Mouse (Mus musculus) induced T-regulatory cell, adult 2 months (primary cell): ENCODE results near the gene Grk5.

Source experiments
- DNase-seq: peaks from one replicate; pipeline ENCODE4 v3.0.0-alpha.2; 2012; ENCODE audit warnings: low read depth

The Grk5 gene

GRCm38 (mm10) chr19:60973508-60973907 lies 84.0 kb downstream of the Grk5 start:
- DNase-seq = no peak

GRCm38 (mm10) chr19:60979581-60979980 lies 90.0 kb downstream of the Grk5 start:
- DNase-seq = no peak

- DNase-seq = no peak
Observed at GRCm38 (mm10) chr19:60981391-60981790, 91.8 kb downstream of the Grk5 start.

- no peak for DNase-seq
Observed at GRCm38 (mm10) chr19:60981894-60982293, 92.3 kb downstream of the Grk5 start.

GRCm38 (mm10) chr19:60989766-60990165 lies 100.2 kb downstream of the Grk5 start:
- DNase-seq = no peak

- no peak for DNase-seq
Observed at GRCm38 (mm10) chr19:60994214-60994613, 104.7 kb downstream of the Grk5 start.

- no peak for DNase-seq
Observed at GRCm38 (mm10) chr19:60994845-60995244, 105.3 kb downstream of the Grk5 start.

- DNase-seq = no peak
Observed at GRCm38 (mm10) chr19:60997784-60998183, 108.2 kb downstream of the Grk5 start.

- DNase-seq = no peak
Observed at GRCm38 (mm10) chr19:60999652-61000051, 110.1 kb downstream of the Grk5 start.

GRCm38 (mm10) chr19:61000958-61001357 lies 111.4 kb downstream of the Grk5 start:
- no peak for DNase-seq

- no peak for DNase-seq
Observed at GRCm38 (mm10) chr19:61009266-61009665, 119.7 kb downstream of the Grk5 start.

- no peak for DNase-seq
Observed at GRCm38 (mm10) chr19:61017477-61018266, 128.1 kb downstream of the Grk5 start.

- no peak for DNase-seq
Observed at GRCm38 (mm10) chr19:61021502-61021901, 132.0 kb downstream of the Grk5 start.

- DNase-seq = no peak
Observed at GRCm38 (mm10) chr19:61021939-61022566, 132.5 kb downstream of the Grk5 start.

- DNase-seq = no peak
Observed at GRCm38 (mm10) chr19:61031570-61031969, 142.0 kb downstream of the Grk5 start.

GRCm38 (mm10) chr19:61039151-61039550 lies 149.6 kb downstream of the Grk5 start:
- DNase-seq = no peak

GRCm38 (mm10) chr19:61048646-61049045 lies 159.1 kb downstream of the Grk5 start:
- no peak for DNase-seq

- no peak for DNase-seq
Observed at GRCm38 (mm10) chr19:61049413-61049812, 159.9 kb downstream of the Grk5 start.

GRCm38 (mm10) chr19:61051151-61051550 lies 161.6 kb downstream of the Grk5 start:
- no peak for DNase-seq

- no peak for DNase-seq
Observed at GRCm38 (mm10) chr19:61052008-61052407, 162.5 kb downstream of the Grk5 start.

- no peak for DNase-seq
Observed at GRCm38 (mm10) chr19:61052786-61053185, 163.2 kb downstream of the Grk5 start.

- no peak for DNase-seq
Observed at GRCm38 (mm10) chr19:61056783-61057410, 167.3 kb downstream of the Grk5 start.

GRCm38 (mm10) chr19:61057581-61057980 lies 168.0 kb downstream of the Grk5 start:
- no peak for DNase-seq
